Mouse (Mus musculus) adrenal gland, adult (tissue): Measurements from ENCODE around the gene Tgds.
"Not testable (repeated sequence)": the region's sequence is repeated elsewhere in the genome, so short reads cannot be mapped to it uniquely, and the experiment has no call there.

Experiments used
- DNase-seq, 2 experiments: peaks; one replicate each; pipeline ENCODE4 v3.0.0; 2022 to 2023; ENCODE audit warnings: low spot score in 1 of 2; ENCODE audit not compliant: inconsistent age in 2 of 2

Gene Tgds

DNA sequence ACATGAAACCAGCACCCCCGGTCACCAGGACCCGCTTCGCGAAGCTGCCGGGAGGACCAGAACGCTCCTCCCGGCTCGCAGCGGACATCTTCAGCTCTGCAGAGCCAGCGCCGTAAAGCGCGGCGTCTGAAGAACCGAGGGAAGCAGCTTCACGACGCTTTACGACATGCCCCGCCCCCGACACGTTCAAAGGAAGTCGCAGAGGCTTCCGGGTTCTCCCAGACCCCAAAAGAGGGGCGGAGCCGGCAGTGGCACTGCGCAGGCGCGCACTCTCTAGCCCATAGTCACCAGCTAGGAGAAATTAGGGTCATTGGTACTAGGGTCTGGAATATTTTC is at the start of gene Tgds:
Gene Tgds, minus strand, starts transcription at position 114 of the 336 bp plus-strand sequence.
- DNase-seq: peak; percentile 99

DNA sequence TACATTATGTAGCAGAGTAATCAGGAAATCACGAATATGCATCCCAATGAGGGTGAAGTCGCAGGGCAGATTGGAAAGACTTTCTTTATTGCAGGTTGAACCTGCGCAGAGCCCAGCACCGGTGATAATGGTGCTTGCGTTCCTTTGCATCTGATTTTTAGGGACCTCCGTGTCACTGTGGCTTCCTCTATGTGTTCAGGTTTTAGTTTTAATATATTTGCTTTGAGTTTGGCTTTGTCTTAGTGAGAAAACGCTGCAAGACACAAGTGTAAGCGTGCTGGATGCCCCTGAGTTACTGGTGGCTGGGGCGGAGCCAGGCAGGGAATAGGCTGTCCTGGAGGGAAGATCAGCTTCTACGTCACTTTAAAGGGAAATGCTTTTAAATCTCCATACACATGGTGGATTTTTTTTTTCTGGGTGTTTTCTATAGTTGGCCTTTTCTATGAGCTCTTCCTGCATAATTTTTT is 48.2 kb upstream of the Tgds start:
- peak; percentile 45 to 73 for DNase-seq

DNA sequence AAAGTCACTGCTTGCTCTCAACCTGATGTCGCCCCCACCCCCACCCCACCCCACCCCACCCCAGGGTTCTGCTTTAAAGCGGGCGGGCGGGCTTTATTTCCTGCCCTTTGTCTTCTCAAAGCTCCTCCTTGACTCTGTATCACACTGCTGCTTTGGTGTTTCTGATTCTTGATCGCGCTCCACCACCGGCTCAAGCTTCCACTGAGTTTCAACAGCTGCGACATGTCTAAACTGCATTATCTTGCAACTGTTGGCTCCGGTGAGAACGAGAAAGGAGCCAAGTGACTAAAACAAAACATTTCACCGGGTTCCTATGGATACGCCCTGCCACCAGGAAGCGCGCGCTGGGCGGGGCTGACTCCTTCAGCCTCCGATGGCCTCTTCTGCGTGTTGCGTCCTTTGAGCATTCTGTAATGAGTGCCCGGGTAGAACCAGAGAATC is 47.6 kb upstream of the Tgds start:
- peak; percentile 47 to 85 for DNase-seq

DNA sequence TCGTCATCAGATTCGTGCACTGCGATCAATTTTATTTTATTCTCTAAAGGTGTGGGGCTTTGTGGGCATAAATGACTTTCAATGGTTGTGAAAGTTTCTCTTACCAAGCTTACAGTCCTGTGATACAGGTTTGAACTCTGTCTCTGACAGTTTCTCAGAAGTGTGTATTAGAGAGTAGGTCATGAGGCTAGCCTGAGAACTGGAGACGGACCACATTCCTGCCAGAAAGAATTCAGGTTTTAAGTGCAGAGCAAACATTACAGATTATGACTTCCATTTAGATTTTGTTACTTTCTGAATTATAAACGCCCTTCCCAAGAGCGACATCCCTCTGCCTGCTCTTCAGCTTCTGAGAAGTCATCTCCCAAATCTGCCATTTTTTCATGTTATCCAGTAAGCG is 47.1 kb upstream of the Tgds start:
- DNase-seq: no peak

DNA sequence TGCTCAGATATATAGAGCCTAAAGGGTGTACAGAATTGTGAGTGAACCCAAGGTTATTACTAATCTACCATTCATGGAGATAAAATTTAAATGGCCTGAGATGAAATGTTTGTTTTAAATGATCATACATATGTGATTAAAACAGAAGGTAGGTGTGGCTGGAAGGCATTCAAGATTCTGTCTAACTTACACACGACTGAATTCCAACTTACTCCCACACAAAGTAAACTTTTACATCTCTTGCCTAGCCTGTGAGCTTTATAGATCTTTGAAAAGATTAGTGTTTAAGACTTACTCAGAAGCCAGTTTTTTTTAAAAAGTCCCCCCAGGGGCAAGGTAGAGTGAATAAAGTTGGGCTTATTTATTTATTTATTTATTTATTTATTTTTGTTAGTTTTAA is 46.7 kb upstream of the Tgds start:
- no peak for DNase-seq

DNA sequence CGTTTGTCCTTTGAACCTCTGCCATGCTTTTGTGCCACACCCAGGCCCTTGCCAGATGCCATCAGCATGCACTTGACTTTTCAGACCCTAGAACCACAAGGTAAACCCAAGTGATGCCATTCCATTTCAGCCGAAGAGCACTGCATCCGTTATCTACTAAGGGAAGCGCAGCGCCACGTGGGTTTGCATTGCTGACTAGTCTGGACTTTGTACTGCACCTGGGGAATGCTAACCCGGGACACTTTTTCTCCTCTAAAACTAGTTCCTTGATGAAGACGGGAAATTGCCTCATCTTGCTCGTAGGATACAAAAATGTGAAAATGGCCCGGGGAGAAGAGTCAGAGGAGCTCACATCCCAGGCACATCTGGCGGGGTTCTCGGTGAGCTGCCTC is 43.1 kb upstream of the Tgds start:
- DNase-seq: no peak

DNA sequence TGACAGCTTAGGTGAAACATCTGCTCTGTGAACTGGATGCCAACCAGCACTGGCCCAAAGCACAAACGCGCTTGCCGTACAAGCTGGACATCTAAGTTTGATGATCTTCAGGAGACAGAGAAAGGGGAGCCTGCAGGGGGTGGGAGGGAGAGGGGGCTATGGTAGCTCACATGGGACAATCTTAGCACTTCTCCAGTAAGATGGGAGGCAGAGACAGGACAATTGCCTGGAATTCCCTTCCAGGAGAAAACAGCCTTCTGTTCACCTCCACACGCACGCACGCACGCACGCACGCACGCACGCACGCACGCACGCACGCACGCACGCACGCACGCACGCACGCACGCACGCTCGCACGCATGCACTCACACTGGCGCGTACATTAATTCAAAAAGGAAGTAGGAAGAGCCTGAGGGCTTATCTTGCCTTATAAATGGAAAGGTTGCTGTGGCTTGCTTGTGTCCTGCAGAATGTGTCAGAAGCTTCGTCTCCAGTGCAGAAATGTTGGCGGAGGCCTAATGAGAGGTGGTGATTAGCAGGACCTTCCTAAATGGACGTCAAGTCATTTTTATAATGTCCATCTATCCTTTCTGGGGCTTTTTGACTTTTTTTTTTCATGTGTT is 42.6 kb upstream of the Tgds start:
- no peak for DNase-seq

DNA sequence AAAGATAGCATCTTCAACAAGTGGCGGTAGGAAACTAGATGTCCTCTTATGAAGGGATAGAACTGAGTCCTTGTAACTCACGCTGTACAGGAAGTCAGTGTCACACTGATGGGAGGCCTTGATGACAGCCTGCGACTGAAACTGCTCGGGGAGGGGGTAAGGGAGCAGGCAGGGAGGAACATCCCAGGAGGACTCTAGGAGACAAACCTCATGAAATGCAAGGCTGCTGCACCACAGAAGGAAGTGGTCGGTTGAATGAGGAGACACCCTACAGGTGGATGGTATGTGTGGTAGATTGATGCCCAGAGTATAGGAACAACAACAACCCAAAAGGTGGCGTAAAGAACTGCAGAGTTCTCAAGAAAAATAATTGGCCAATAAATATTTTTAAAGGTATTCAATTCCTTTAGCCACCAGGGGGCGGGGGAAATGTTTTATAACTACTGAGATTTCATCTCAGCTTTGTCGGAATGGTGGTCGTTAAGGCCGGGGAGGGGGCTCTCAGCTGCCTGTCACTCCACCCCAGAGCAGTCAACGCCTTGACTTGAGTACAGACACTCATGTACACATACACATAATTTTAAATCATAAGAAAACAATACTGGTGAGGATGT is 41.1 kb upstream of the Tgds start:
- DNase-seq: no peak

DNA sequence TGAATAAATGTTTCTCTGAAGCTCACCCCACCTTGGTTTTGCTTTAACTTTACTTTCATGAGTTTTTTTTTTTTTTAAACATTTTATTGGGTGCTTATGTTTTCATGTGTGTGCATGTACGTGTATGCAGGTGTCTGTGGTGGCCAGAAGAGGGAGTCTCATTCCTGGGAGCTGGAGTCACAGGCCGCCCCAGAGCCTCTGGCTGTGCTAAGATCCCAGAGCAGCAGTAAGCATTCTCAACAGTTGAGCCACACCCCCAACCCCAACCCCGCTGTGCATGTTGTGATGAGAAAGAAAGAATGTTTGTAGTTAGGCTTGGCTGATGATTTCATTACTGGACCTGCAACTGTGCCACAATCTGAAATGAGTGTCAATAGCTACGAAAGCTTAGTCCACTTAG is 36.2 kb upstream of the Tgds start:
- DNase-seq: no peak

DNA sequence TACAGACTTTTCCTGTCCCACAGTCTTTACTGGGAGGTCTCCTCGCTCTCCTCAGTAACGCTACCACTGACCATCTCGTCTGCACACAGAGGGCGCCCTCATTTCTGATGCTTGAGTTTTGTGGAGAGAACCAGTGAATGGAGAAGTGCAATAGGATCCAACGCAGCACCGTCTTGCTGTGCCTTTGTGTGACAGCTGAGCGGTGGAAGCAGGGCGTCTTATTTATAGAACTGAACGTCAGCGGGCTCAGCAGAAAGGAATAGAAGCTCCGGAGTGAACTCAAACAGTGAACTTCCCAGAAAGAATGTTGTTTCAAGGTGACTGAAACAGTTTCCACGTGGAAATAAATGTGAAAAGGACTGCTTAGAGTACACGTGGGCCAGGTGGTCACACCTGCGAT is 30.1 kb upstream of the Tgds start:
- no peak for DNase-seq

DNA sequence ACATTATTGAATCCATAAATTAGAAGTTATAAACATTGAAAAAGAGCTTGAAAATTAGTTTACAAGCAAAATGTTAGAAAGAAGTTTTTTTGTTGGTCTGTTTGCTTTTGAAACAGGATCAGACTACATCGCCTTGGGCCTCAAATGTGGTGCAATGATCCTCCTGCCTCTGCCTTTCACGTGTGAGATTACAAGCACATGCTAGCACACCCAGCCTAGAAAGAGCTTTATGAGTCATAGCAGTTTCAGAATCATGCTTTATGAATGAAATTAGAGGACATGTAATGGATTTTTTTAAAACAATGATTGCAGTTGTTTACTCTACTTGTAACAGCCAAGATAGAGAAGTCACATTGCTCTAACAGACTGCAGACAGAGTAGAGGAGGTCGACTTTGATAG is 29.2 kb upstream of the Tgds start:
- DNase-seq: no peak

DNA sequence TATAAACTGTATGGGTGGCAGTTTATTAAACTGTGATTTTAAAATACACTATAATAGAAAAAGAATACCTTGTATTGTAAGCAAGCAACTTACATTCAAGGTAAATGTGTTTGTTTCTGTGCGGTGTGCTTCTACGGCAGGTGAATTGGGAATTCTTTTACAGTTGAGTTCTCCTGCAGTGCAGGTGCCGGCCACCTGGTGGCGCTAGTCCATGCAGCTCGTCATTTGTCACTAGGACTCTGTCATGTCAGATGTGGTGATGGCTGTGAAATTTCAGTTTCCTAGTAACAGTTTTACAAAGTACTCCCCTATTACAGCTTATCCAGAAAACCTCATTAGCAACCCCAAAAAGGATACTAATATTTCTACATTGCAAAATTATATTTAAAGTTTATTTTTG is 24.6 kb upstream of the Tgds start:
- peak; percentile 32 to 74 for DNase-seq

DNA sequence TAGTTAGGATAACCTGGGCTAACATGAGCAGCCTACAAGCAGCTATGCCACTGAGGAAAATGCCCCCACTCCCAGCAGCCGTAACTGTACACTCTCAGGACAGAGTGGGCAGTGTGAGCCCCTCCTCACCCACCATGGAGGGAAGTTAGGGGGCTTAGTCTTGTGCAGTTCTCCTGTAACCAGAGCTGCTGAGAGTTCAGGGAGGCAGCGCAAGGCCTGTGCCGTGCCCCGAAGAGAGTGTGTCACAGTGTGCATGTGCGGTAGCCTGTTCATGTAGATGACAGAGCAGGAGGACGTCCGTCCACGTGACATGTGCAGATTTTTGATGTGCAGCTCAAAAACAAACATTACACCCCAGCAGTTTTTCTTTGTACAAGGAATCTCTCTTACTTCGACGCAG is 24.2 kb upstream of the Tgds start:
- DNase-seq: no peak

DNA sequence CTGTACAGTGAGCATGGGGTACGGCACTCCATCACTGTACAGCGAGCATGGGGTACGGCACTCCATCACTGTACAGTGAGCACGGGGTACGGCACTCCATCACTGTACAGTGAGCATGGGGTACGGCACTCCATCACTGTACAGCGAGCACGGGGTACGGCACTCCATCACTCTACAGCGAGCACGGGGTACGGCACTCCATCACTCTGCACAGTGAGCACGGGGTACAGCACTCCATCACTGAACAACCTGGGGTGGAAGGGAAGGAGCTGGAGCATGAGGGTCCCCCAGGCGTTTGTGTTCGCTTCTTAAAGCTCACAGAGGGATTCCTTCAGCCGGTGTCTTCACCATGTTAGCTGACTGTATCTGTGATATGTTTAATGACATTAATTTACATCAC is 23.5 kb upstream of the Tgds start:
- not testable (repeated sequence) for DNase-seq

DNA sequence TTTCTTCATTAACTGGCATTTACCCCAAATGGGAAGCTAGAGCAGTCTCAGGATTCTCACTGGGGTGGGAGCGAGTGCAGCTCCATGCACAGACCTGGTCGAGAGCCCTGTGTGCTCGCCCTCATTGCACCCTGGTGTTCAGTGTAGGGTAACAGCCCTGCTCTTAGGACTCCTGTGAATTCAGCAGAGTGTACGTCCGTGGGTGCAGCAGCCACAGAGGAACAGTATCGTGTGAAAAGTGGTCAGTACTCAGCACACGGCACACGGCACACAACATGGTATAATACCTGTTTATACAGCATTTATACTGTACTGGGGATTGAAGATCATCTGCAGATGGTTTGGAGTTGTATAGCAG is 19.7 kb upstream of the Tgds start:
- DNase-seq: no peak

DNA sequence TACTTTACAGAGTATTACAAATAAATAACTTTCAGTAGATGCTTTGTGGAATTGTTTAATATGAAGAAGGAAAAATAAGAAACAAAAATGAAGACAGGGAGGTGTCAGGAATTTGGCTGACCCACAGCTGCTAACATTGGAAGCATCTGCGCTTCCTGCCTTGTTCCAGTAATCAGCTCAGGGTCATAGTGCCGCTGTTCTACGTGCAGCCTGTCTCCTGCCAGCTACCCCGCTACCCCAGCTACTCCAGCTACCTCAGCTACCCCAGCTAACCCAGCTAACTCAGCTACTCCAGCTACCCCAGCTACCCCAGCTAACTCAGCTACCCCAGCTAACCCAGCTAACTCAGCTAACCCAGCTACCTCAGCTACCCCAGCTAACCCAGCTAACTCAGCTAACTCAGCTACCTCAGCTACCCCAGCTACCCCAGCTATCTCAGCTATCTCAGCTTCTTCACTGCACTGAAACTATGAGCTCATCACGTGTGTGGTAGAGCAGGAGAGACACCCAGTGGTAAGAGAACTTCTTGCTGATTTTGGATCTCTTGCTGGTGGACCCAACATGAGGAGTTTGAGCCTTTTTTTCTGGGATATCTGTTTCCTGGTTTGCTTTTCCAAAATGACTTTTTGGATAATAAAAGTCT is 19.2 kb upstream of the Tgds start:
- peak in 1 of 2 experiments; percentile 43 for DNase-seq

DNA sequence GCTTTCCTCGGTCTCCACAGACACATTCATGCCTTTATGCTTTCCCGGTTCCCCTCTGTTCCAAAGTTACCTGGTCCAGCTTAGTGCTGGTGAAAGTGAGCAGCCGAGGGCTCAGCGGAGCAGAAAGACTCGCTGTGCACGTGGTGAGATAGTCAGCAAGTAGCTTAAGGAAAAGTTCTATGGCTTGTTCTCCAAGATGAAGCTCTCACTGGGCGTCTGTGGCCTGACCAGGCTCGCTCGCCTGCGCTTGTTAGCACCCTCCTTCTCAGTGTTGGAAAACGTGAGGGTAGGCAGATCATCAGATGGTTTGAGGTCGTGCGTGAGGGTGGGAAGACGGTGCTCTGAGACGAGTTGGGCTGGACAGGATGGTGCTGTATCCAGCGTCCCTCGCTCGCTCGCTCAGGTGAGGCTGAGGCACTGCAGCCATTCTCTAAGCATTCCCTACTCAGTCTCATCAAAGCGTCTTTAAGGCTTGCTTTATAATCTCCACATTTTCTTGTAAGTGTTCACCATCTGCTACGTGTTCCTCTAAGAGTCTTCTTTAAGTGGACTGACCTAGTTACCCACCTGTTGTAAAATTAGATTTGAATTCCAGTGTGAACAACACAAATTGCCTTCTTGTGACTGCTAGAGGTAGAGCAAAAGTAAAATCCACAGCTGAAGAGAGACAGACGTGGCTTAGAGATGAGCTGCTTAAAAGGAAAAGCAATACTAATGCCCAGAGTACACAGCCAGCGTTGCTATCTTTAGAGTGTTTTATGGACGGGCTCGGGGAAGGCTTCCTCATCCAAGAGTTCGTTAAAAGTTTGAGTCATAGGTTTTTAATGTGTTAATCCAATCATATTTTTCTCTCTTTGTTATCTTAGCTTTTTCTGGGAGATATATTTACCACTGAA is 18.3 kb upstream of the Tgds start:
- no peak for DNase-seq

DNA sequence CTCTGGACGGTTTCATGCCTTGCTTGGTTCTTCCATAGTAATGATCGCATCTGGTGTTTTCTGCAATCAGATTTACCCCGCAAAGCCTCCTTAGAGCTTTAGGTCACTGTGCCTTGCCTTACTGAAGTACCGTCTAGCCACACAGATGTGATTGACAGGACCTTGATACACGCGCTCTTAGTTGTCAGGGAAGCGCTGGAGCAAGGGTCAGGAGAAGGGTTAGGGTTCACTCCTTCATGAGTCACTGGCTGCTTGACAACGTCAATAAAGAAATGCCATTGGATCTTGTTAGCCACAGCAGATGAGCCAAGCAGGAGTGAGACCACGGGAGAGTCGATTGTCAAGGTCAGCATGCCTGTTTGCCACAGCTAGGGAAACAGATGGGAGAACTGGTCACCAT is 16.0 kb upstream of the Tgds start:
- DNase-seq: no peak

DNA sequence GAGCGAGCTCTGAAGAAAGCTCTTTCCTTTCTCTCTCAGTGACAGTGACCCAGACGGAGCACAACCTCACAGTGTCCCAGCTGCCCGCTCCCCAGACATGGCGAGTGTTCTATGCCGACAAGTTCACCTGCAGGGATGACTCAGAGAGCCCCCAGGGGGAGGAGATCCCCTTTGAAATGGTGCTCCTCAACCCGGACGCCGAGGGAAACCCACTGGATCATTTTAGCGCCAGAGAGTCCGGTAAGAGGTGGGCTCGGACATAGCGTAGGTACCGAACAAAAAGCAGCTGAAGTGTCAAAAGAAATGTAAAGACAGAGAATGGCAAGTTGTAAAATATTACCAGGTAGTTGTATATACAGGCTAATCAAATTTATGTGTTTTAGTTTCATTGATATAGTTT is 15.5 kb upstream of the Tgds start:
- DNase-seq: no peak

DNA sequence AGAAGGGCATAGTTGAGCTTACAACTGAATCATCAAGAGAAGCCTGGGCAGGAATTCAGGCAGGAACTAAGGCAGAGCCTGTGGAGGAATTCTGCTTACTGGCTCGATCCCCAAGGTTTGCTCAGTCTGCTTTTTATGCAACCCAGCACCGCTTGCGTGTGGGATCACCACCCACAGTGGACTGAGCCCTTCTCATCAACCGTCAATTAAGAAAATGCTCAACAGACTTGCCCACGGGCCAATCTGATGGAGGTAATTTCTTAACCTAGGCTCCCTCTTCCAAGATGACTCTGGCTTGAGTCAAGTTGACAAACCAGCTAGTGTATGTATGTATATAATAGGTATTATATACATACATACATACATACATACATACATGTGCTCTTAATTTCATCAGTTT is 9.7 kb upstream of the Tgds start:
- DNase-seq: no peak

DNA sequence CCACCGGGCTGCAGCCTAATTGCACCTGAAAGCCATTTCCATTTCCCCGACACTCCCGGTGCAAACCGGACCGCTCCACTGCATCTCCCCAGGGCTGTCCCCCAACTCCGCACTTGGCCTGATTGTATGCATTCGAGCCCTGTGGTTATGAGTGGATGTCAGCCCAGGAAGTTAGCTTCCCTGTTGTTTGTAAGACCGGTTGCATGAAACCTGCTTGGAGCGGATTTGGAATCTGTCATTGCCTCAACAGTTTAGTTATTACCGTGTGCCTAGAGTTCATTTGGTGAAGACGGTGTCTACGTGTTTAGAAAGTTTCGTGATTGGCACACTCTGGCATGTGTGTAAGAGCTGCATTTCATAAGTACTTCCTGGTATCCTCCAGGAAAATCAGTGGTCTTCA is 4.9 kb upstream of the Tgds start:
- no peak for DNase-seq
